ENCODE assay signal across 37 mouse cellular contexts in genomic region chr13:118693049-118693448, GRCm38 (mm10). TPM values are rescaled to one million over a fixed set of nuclear protein-coding genes. Genes with fewer than 3 reads are reported as not detected.
"Had no signal": no experiment of that assay in that cellular context is flagged by ENCODE, and none has a peak within 500 bp of the region (broad histone marks: within the 10 kb centered on the region; RNA-seq: fewer than 3 reads in every experiment).

No protein-coding gene starts in this region.

- ATAC-seq: liver, embryonic 12.5 days; liver, postnatal 0 days; lung, postnatal 0 days; midbrain, embryonic 13.5 days; midbrain, embryonic 15.5 days; midbrain, embryonic 16.5 days had no signal

- H3K27me3 ChIP-seq: limb, embryonic 12.5 days; limb, embryonic 13.5 days; limb, embryonic 15.5 days; liver, embryonic 12.5 days; liver, embryonic 13.5 days; liver, embryonic 15.5 days; lung, embryonic 15.5 days; megakaryocyte, embryonic 14.5 days; midbrain, embryonic 12.5 days; midbrain, embryonic 13.5 days; midbrain, embryonic 15.5 days; neural tube, embryonic 12.5 days had no signal

- H3K9ac ChIP-seq: limb, embryonic 12.5 days; limb, embryonic 13.5 days; limb, embryonic 15.5 days; liver, embryonic 12.5 days; liver, embryonic 13.5 days; liver, embryonic 14.5 days; liver, embryonic 15.5 days; liver, postnatal 0 days; lung, embryonic 14.5 days; lung, embryonic 15.5 days; midbrain, embryonic 12.5 days; midbrain, embryonic 13.5 days; midbrain, embryonic 15.5 days; neural tube, embryonic 12.5 days had no signal

- H3K9me3 ChIP-seq: limb, embryonic 10.5 days; limb, embryonic 12.5 days; limb, embryonic 13.5 days; limb, embryonic 15.5 days; liver, embryonic 12.5 days; liver, embryonic 13.5 days; liver, embryonic 15.5 days; lung, embryonic 15.5 days; megakaryocyte, embryonic 14.5 days; midbrain, embryonic 10.5 days; midbrain, embryonic 12.5 days; midbrain, embryonic 13.5 days; midbrain, embryonic 15.5 days; neural tube, embryonic 12.5 days had no signal

- H3K4me3 ChIP-seq: left cerebral cortex, adult 2 months; limb, embryonic 10.5 days; limb, embryonic 12.5 days; limb, embryonic 13.5 days; limb, embryonic 15.5 days; liver, embryonic 12.5 days; liver, embryonic 13.5 days; liver, embryonic 15.5 days; lung, embryonic 15.5 days; megakaryocyte, embryonic 14.5 days; midbrain, embryonic 10.5 days; midbrain, embryonic 12.5 days; midbrain, embryonic 13.5 days; midbrain, embryonic 15.5 days; myocyte; neural tube, embryonic 12.5 days had no signal

- H3K4me2 ChIP-seq: limb, embryonic 12.5 days; limb, embryonic 13.5 days; limb, embryonic 15.5 days; liver, embryonic 11.5 days; liver, embryonic 12.5 days; liver, embryonic 13.5 days; liver, embryonic 15.5 days; lung, embryonic 14.5 days; lung, embryonic 15.5 days; midbrain, embryonic 12.5 days; midbrain, embryonic 13.5 days; midbrain, embryonic 15.5 days; neural tube, embryonic 12.5 days had no signal

- H3K4me1 ChIP-seq: limb, embryonic 10.5 days; limb, embryonic 12.5 days; limb, embryonic 15.5 days; liver, embryonic 12.5 days; liver, embryonic 13.5 days; liver, embryonic 15.5 days; lung, embryonic 15.5 days; megakaryocyte, embryonic 14.5 days; midbrain, embryonic 12.5 days; midbrain, embryonic 13.5 days; midbrain, embryonic 15.5 days; neural tube, embryonic 12.5 days had no signal

- DNase-seq: left cerebral cortex, postnatal 4 days; liver; liver, embryonic 13.5 days; liver, postnatal 0 days; lung, adult 18-20 months; lung, adult 2 months; lung, embryonic 14.5 days; lung, postnatal 10 days; lung, postnatal 14 days; lung, postnatal 36 days; lung, postnatal 4 days; midbrain, embryonic 14.5 days had no signal

- H3K27ac ChIP-seq: left cerebral cortex, adult 2 months; limb, embryonic 10.5 days; limb, embryonic 12.5 days; limb, embryonic 13.5 days; limb, embryonic 15.5 days; liver, embryonic 12.5 days; liver, embryonic 13.5 days; liver, embryonic 14.5 days; liver, embryonic 15.5 days; lung, embryonic 15.5 days; macrophage; midbrain, embryonic 10.5 days; midbrain, embryonic 12.5 days; midbrain, embryonic 13.5 days; midbrain, embryonic 15.5 days; neural tube, embryonic 12.5 days had no signal

- H3K36me3 ChIP-seq: limb, embryonic 10.5 days; limb, embryonic 12.5 days; limb, embryonic 13.5 days; limb, embryonic 15.5 days; liver, embryonic 12.5 days; liver, embryonic 13.5 days; liver, embryonic 15.5 days; lung, embryonic 15.5 days; midbrain, embryonic 10.5 days; midbrain, embryonic 12.5 days; midbrain, embryonic 13.5 days; midbrain, embryonic 15.5 days; neural tube, embryonic 12.5 days had no signal

RNA-seq across cellular contexts. Expression of gene Fgf10, which starts 23.5 kb away (rescaled TPM):
- total RNA-seq: liver, adult 2 months; megakaryocyte progenitor cell, adult 5-6 weeks; megakaryocyte, adult 5-6 weeks; megakaryocyte-erythroid progenitor cell, adult 5-6 weeks; monocyte, adult 5-6 weeks had no signal
- polyA plus RNA-seq: liver, adult 2 months; macrophage had no signal
